11 mouse cellular contexts compared by ENCODE assay signal in genomic region chr4:57279229-57279628, GRCm38 (mm10). TPM values are rescaled to one million over a fixed set of nuclear protein-coding genes. Genes with fewer than 3 reads are reported as not detected.
DNase-seq lines count a peak whose midpoint lies in the region; ATAC-seq and TF ChIP-seq lines count a peak whose summit lies in the region.
"Had no signal": no experiment of that assay in that cellular context is flagged by ENCODE, and none has a peak within 500 bp of the region (broad histone marks: within the 10 kb centered on the region; RNA-seq: fewer than 3 reads in every experiment).

No protein-coding gene starts in this region.

- TF ChIP-seq CTCF in heart, postnatal 0 days (IDR thresholded peaks at IDR 0.05; ENCODE audit: low read depth) = no peak
- no peak for TF ChIP-seq CTCF in midbrain, postnatal 0 days (IDR thresholded peaks at IDR 0.05)

- H3K4me3 ChIP-seq in heart, postnatal 0 days (ENCODE audit: low read depth, low read length) = no peak overlapping the region
- no peak overlapping the region for H3K4me3 ChIP-seq in midbrain, postnatal 0 days (ENCODE audit: low read depth, low read length)
- H3K4me3 ChIP-seq: layer of hippocampus, adult 2 months had no signal

- WGBS in heart, postnatal 0 days = 38% methylated on average over 8 of the region's 8 CpGs
- 44% methylated on average over 8 of the region's 8 CpGs for WGBS in midbrain, postnatal 0 days

- no peaks in the 10 kb centered on the region for H3K36me3 ChIP-seq in heart, postnatal 0 days (replicated peaks; ENCODE audit: control insufficient read depth, insufficient read depth, low read length)
- no peaks in the 10 kb centered on the region for H3K36me3 ChIP-seq in midbrain, postnatal 0 days (ENCODE audit: insufficient read depth, low read length)

- H3K27ac ChIP-seq in heart, postnatal 0 days (ENCODE audit: low read depth) = no peak overlapping the region
- no peak overlapping the region for H3K27ac ChIP-seq in midbrain, postnatal 0 days (ENCODE audit: low read depth, low read length)
- H3K27ac ChIP-seq: layer of hippocampus, adult 2 months; macrophage had no signal

- H3K9me3 ChIP-seq in heart, postnatal 0 days (replicated peaks; ENCODE audit: control insufficient read depth, low read length) = no peaks in the 10 kb centered on the region
- no peaks in the 10 kb centered on the region for H3K9me3 ChIP-seq in midbrain, postnatal 0 days (ENCODE audit: low read length)

- H3K4me2 ChIP-seq in heart, postnatal 0 days (ENCODE audit: low read depth, low read length) = 0 out of 2 replicates have a peak overlapping the region, but pooled peaks have one; percentile 19
- H3K4me2 ChIP-seq in midbrain, postnatal 0 days (ENCODE audit: low read depth, low read length, poor library complexity, severe bottlenecking) = no peak overlapping the region

- H3K27me3 ChIP-seq in heart, postnatal 0 days (ENCODE audit: control insufficient read depth, insufficient read depth, low read length) = no peaks in the 10 kb centered on the region
- H3K27me3 ChIP-seq in midbrain, postnatal 0 days (ENCODE audit: insufficient read depth, low read length) = no peaks in the 10 kb centered on the region

- H3K9ac ChIP-seq in heart, postnatal 0 days (replicated peaks; ENCODE audit: low read depth, low read length) = no peak overlapping the region
- H3K9ac ChIP-seq in midbrain, postnatal 0 days (replicated peaks; ENCODE audit: low read length, poor library complexity, severe bottlenecking) = no peak overlapping the region

- DNase-seq in ovary, postnatal 14 days (ENCODE audit: low spot score) = peak; percentile 48
- DNase-seq in ovary, adult 18-20 months (ENCODE audit: low spot score) = no peak
- DNase-seq in heart, postnatal 0 days (ENCODE audit: low spot score) = no peak
- DNase-seq in kidney, postnatal 36 days = peak; percentile 54 to 66
- DNase-seq in urinary bladder, postnatal 25 days (ENCODE audit: low spot score) = peak; percentile 53
- DNase-seq in midbrain, postnatal 0 days (ENCODE audit: low spot score) = no peak
- DNase-seq in layer of hippocampus, postnatal 25 days (ENCODE audit: extremely low spot score in 1 of 2, low spot score in 1 of 2) = no peak
- DNase-seq in liver = no peak
- DNase-seq: thymus, adult 2 months had no signal

- H3K4me1 ChIP-seq in heart, postnatal 0 days (ENCODE audit: control insufficient read depth, insufficient read depth) = peaks cover 12% of the 10 kb centered on the region
- H3K4me1 ChIP-seq in midbrain, postnatal 0 days (ENCODE audit: insufficient read depth, low read length) = no peaks in the 10 kb centered on the region

- TF ChIP-seq EP300 in heart, postnatal 0 days (IDR thresholded peaks at IDR 0.05; ENCODE audit: low read depth) = no peak

- no peak for ATAC-seq in heart, postnatal 0 days (ENCODE audit: insufficient read depth, low read depth)
- ATAC-seq in midbrain, postnatal 0 days (ENCODE audit: low FRiP score) = no peak

RNA-seq across cellular contexts. Expression of gene Ptpn3, which starts 22.4 kb away (rescaled TPM):
- 1.0 and 3.4 TPM in 2 replicates for total RNA-seq in heart, postnatal 0 days (2014; rRNA removed; ENCODE audit: low replicate concordance)
- polyA plus RNA-seq in heart, postnatal 0 days (2015; fragmentation: Nextera tagmentation; extraction: Ambion mirVana) = 2.2 and 2.3 TPM in 2 replicates
- 6.2 and 12.8 TPM in 2 replicates for total RNA-seq in midbrain, postnatal 0 days (2014; rRNA removed)
- polyA plus RNA-seq in midbrain, postnatal 0 days (2015; fragmentation: Nextera tagmentation; extraction: Ambion mirVana) = 1.4 and 1.9 TPM in 2 replicates
- 10 to 100 TPM; 73.1 to 84.5 TPM for total RNA-seq in layer of hippocampus, postnatal 25 days (2021)

Comparison
In these comparisons a context has a peak if more than half of its experiments do, and no peak if none do; other contexts are left out.
1. DNase-seq: peak in ovary, postnatal 14 days (single experiment), kidney, postnatal 36 days (2 of 2) and urinary bladder, postnatal 25 days (single experiment); none in ovary, adult 18-20 months (single experiment), heart, postnatal 0 days (single experiment), midbrain, postnatal 0 days (single experiment), layer of hippocampus, postnatal 25 days (0 of 2) and liver (single experiment).